ENCODE assay signal across 10 mouse cellular contexts in genomic region chr12:101977404-101977915, GRCm38 (mm10). TPM values are rescaled to one million over a fixed set of nuclear protein-coding genes. Genes with fewer than 3 reads are reported as not detected.
DNase-seq lines count a peak whose midpoint lies in the region; ATAC-seq and TF ChIP-seq lines count a peak whose summit lies in the region.
"Had no signal": no experiment of that assay in that cellular context is flagged by ENCODE, and none has a peak within 500 bp of the region (broad histone marks: within the 10 kb centered on the region; RNA-seq: fewer than 3 reads in every experiment).

No protein-coding gene starts in this region.

- peaks cover 27% of the 10 kb centered on the region for H3K4me1 ChIP-seq in forebrain, embryonic 13.5 days
- H3K4me1 ChIP-seq in liver, embryonic 15.5 days (replicated peaks) = peaks cover 71% of the 10 kb centered on the region

- H3K27me3 ChIP-seq in forebrain, embryonic 13.5 days = no peaks in the 10 kb centered on the region
- H3K27me3 ChIP-seq in liver, embryonic 15.5 days = no peaks in the 10 kb centered on the region

- no peak for TF ChIP-seq CTCF in gastrocnemius, adult 2 months (IDR thresholded peaks at IDR 0.05)

- peak overlapping the region; percentile 79 for H3K4me2 ChIP-seq in forebrain, embryonic 13.5 days
- H3K4me2 ChIP-seq in liver, embryonic 15.5 days = peak overlapping the region; percentile 74

- DNase-seq in gastrocnemius, adult 2 months = no peak
- no peak for DNase-seq in gastrocnemius, adult 8-10 months (ENCODE audit: low spot score in 2 of 2)
- DNase-seq in A20 (ENCODE audit: low read depth, low spot score) = peak; percentile 68
- no peak for DNase-seq in cerebellum, adult 8-10 months
- no peak for DNase-seq in ovary, adult 18-20 months (ENCODE audit: low spot score)
- DNase-seq in adrenal gland, adult 8-10 months = no peak
- DNase-seq: adrenal gland, postnatal 10 days; kidney, adult 2 months had no signal

- ATAC-seq in forebrain, embryonic 13.5 days = no peak
- ATAC-seq in liver, embryonic 15.5 days (ENCODE audit: insufficient read depth) = no peak

- peak overlapping the region; percentile 82; the same call in 1 of the 2 replicates for H3K4me3 ChIP-seq in gastrocnemius, adult 2 months
- peak overlapping the region; percentile 92; the same call in 1 of the 2 replicates for H3K4me3 ChIP-seq in forebrain, embryonic 13.5 days
- peak overlapping the region; percentile 97 for H3K4me3 ChIP-seq in liver, embryonic 15.5 days (replicated peaks)

- no peaks in the 10 kb centered on the region for H3K9me3 ChIP-seq in forebrain, embryonic 13.5 days (replicated peaks)
- no peaks in the 10 kb centered on the region for H3K9me3 ChIP-seq in liver, embryonic 15.5 days (replicated peaks)

- peak overlapping the region; percentile 93; the same call in 1 of the 2 replicates for H3K9ac ChIP-seq in forebrain, embryonic 13.5 days
- peak overlapping the region; percentile 89 for H3K9ac ChIP-seq in liver, embryonic 15.5 days

- H3K36me3 ChIP-seq in forebrain, embryonic 13.5 days (ENCODE audit: poor library complexity, severe bottlenecking) = peaks cover 19% of the 10 kb centered on the region
- peaks cover 8% of the 10 kb centered on the region for H3K36me3 ChIP-seq in liver, embryonic 15.5 days (replicated peaks)

- no peak overlapping the region for H3K27ac ChIP-seq in gastrocnemius, adult 2 months
- H3K27ac ChIP-seq in forebrain, embryonic 13.5 days = no peak overlapping the region
- peak overlapping the region; percentile 92 for H3K27ac ChIP-seq in liver, embryonic 15.5 days (replicated peaks)

- intact Hi-C loops in gastrocnemius, adult 2 months (cut with DNase I) = loop anchor here (10.0 kb wide), 1 partner anchor 487 kb away; the partner anchor contains the start of gene Golga5

- 93% methylated on average over 10 of the region's 10 CpGs for WGBS in forebrain, embryonic 13.5 days
- 61% methylated on average over 10 of the region's 10 CpGs for WGBS in liver, embryonic 15.5 days (ENCODE audit: insufficient replicate concordance)

RNA-seq across cellular contexts. Expression of gene Cpsf2, which starts 1.7 kb away (rescaled TPM):
- 10 to 100 TPM in 1 of 2 experiments, 1 to 10 TPM in 1; 9.7 to 11.1 TPM for total RNA-seq in gastrocnemius, adult 2 months (2021)
- total RNA-seq in gastrocnemius, adult 8-10 months (2022) = 10 to 100 TPM in 2 of 4 experiments, 1 to 10 TPM in 2; 8.8 to 10.7 (median 10.0) TPM
- polyA plus RNA-seq in forebrain, embryonic 13.5 days (2015; fragmentation: Nextera tagmentation; extraction: Ambion mirVana) = 35.9 and 37.9 TPM in 2 replicates
- 14.8 and 16.5 TPM in 2 replicates for polyA plus RNA-seq in liver, embryonic 15.5 days (2015; fragmentation: Nextera tagmentation; extraction: Ambion mirVana)
- total RNA-seq in adrenal gland, adult 8-10 months (2022) = 10 to 100 TPM; 33.5 to 39.0 (median 37.2) TPM

RNA-seq across cellular contexts. Expression of gene Atxn3, which starts 19.4 kb away (rescaled TPM):
- total RNA-seq in gastrocnemius, adult 2 months (2021) = 1 to 10 TPM; 3.4 to 5.8 TPM
- 1 to 10 TPM; 3.0 to 6.7 (median 5.2) TPM for total RNA-seq in gastrocnemius, adult 8-10 months (2022)
- 13.9 and 14.8 TPM in 2 replicates for polyA plus RNA-seq in forebrain, embryonic 13.5 days (2015; fragmentation: Nextera tagmentation; extraction: Ambion mirVana)
- 7.6 and 10.5 TPM in 2 replicates for polyA plus RNA-seq in liver, embryonic 15.5 days (2015; fragmentation: Nextera tagmentation; extraction: Ambion mirVana)
- total RNA-seq in adrenal gland, adult 8-10 months (2022) = 10 to 100 TPM; 17.7 to 24.6 (median 20.9) TPM
